Mouse (Mus musculus) olfactory bulb, adult 2 months (tissue): ENCODE results near the gene Pla2g4e.
"Not testable (repeated sequence)": the region's sequence is repeated elsewhere in the genome, so short reads cannot be mapped to it uniquely, and the experiment has no call there.

Source experiments
- CTCF ChIP-seq: fragments of 200-500 bp; IDR thresholded peaks from 2 replicates; pipeline ENCODE4 v1.5.1; 2012; ENCODE audit warnings: low read depth, mild to moderate bottlenecking, low read length, moderate library complexity; ENCODE audit not compliant: insufficient read depth
- POLR2A ChIP-seq: fragments of 200-500 bp; IDR thresholded peaks from 2 replicates; pipeline ENCODE4 v1.6.1; 2012; ENCODE audit warnings: mild to moderate bottlenecking, low read depth, low read length, moderate library complexity; ENCODE audit not compliant: insufficient read depth

GRCm38 (mm10) chr2:120238733-120239132 is 6.4 kb downstream of the Pla2g4e start:
- not testable (repeated sequence) for TF ChIP-seq CTCF, POLR2A
